Mouse (Mus musculus): Measurements from ENCODE around the gene Cobl.

Cobl gene

GRCm38 (mm10) chr11:12464181-12465162 lies at the start of gene Cobl:
Cobl (minus strand) TSS chr11:12464960.
- peak; percentile 5 for DNase-seq (ENCODE audit: low read depth, low spot score)

- DNase-seq (ENCODE audit: low read depth, low spot score), result no peak
Observed at GRCm38 (mm10) chr11:12513796-12514195, 49.0 kb upstream of the Cobl start.

- DNase-seq (ENCODE audit: low read depth, low spot score), result no peak
Observed at GRCm38 (mm10) chr11:12506371-12506890, 41.7 kb upstream of the Cobl start.

- DNase-seq (ENCODE audit: low read depth, low spot score), result no peak
Observed at GRCm38 (mm10) chr11:12503756-12504155, 39.0 kb upstream of the Cobl start.

GRCm38 (mm10) chr11:12501721-12502120 lies 37.0 kb upstream of the Cobl start:
- DNase-seq (ENCODE audit: low read depth, low spot score), result no peak

- DNase-seq (ENCODE audit: low read depth, low spot score), result no peak
Observed at GRCm38 (mm10) chr11:12493791-12494190, 29.0 kb upstream of the Cobl start.

GRCm38 (mm10) chr11:12479856-12480403 lies 15.2 kb upstream of the Cobl start:
- no peak for DNase-seq (ENCODE audit: low read depth, low spot score)

GRCm38 (mm10) chr11:12474299-12474935 lies 9.7 kb upstream of the Cobl start:
- DNase-seq (ENCODE audit: low read depth, low spot score), result no peak

GRCm38 (mm10) chr11:12473625-12474298 lies 9.0 kb upstream of the Cobl start:
- no peak for DNase-seq (ENCODE audit: low read depth, low spot score)

- no peak for DNase-seq (ENCODE audit: low read depth, low spot score)
Observed at GRCm38 (mm10) chr11:12469638-12470037, 4.9 kb upstream of the Cobl start.

- DNase-seq (ENCODE audit: low read depth, low spot score), result no peak
Observed at GRCm38 (mm10) chr11:12468661-12469060, 3.9 kb upstream of the Cobl start.

- DNase-seq (ENCODE audit: low read depth, low spot score), result no peak
Observed at GRCm38 (mm10) chr11:12467836-12468235, 3.1 kb upstream of the Cobl start.

GRCm38 (mm10) chr11:12467217-12467616 lies 2.5 kb upstream of the Cobl start:
- no peak for DNase-seq (ENCODE audit: low read depth, low spot score)

GRCm38 (mm10) chr11:12466606-12467005 lies 1.8 kb upstream of the Cobl start:
- DNase-seq (ENCODE audit: low read depth, low spot score), result no peak

GRCm38 (mm10) chr11:12465229-12465628 lies 469 bp upstream of the Cobl start:
- DNase-seq (ENCODE audit: low read depth, low spot score), result no peak

GRCm38 (mm10) chr11:12463615-12464170 lies 1.1 kb downstream of the Cobl start:
- DNase-seq (ENCODE audit: low read depth, low spot score), result no peak

GRCm38 (mm10) chr11:12459781-12460581 lies 4.8 kb downstream of the Cobl start:
- DNase-seq (ENCODE audit: low read depth, low spot score), result no peak

GRCm38 (mm10) chr11:12458814-12459213 lies 5.9 kb downstream of the Cobl start:
- no peak for DNase-seq (ENCODE audit: low read depth, low spot score)

GRCm38 (mm10) chr11:12458392-12458791 lies 6.4 kb downstream of the Cobl start:
- DNase-seq (ENCODE audit: low read depth, low spot score), result no peak

- DNase-seq (ENCODE audit: low read depth, low spot score), result no peak
Observed at GRCm38 (mm10) chr11:12448101-12448500, 16.7 kb downstream of the Cobl start.
